Mouse (Mus musculus): ENCODE measurements around the gene Slc22a1. TPM values are rescaled to one million over a fixed set of nuclear protein-coding genes. Genes with fewer than 3 reads are reported as not detected.
"Not testable (repeated sequence)": the region's sequence is repeated elsewhere in the genome, so short reads cannot be mapped to it uniquely, and the experiment has no call there.

The Slc22a1 gene
- total and polyA plus RNA-seq, 3 experiments = 0.64 to 1.1 (median 0.76) TPM

GRCm38 (mm10) chr17:12683582-12683981, 8.0 kb upstream of the Slc22a1 start:
- H3K9me3 ChIP-seq (replicated peaks; ENCODE audit: low read length) = peaks cover 10% of the 10 kb centered on the region
- peaks cover 43 to 77% of the 10 kb centered on the region in 2 experiments for H3K36me3 ChIP-seq (replicated peaks in 1 of 2; ENCODE audit: control insufficient read depth in 1 of 2, insufficient read depth in 1 of 2, low read length in 1 of 2)
- no peak overlapping the region for H3K4me3 ChIP-seq (replicated peaks in 1 of 3; ENCODE audit: low read depth in 2 of 3, low read length in 2 of 3, poor library complexity in 1 of 3)
- in situ Hi-C loops (cut with MboI; ENCODE audit: low pct_ligation_motif_present, low pct_unique_long_range_greater_than_20kb, low sequenced_read_pairs) = no loop called here
- dilution Hi-C loops (cut with MboI; ENCODE audit: extremely low pct_ligation_motif_present, extremely low pct_unique_long_range_greater_than_20kb, low sequenced_read_pairs) = no loop called here
- TF ChIP-seq NELFE (IDR thresholded peaks at IDR 0.05; ENCODE audit: low read depth, low read length) (no peak), CHD1 (IDR thresholded peaks at IDR 0.05; ENCODE audit: low read depth, low read length) (no peak), E2F4 (IDR thresholded peaks at IDR 0.05; ENCODE audit: insufficient replicate concordance, low read depth, low read length) (no peak), HCFC1 (IDR thresholded peaks at IDR 0.05; ENCODE audit: low read depth, low read length) (no peak), MEF2A (IDR thresholded peaks at IDR 0.05; ENCODE audit: borderline replicate concordance, low read depth, low read length) (no peak), TCF12 (IDR thresholded peaks at IDR 0.05; ENCODE audit: low read depth, low read length) (no peak), ELF1 (IDR thresholded peaks at IDR 0.05; ENCODE audit: low read depth, low read length) (no peak), SMC3 (IDR thresholded peaks at IDR 0.05; ENCODE audit: low read depth, low read length) (no peak), JUND (conservative IDR thresholded peaks at IDR 0.05; ENCODE audit: low read depth, low read length) (no peak)
- no peak overlapping the region for H3K27ac ChIP-seq (ENCODE audit: insufficient read depth, low read depth)
- no peak overlapping the region for H3K4me2 ChIP-seq (ENCODE audit: insufficient read depth, low read depth, poor library complexity, severe bottlenecking)
- no peak overlapping the region for H3K9ac ChIP-seq (ENCODE audit: insufficient read depth, low read depth)
- no peaks in the 10 kb centered on the region for H3K27me3 ChIP-seq (replicated peaks)
- DNase-seq (ENCODE audit: extremely low read depth) = no peak
- H3K79me2 ChIP-seq (replicated peaks; ENCODE audit: control insufficient read depth, extremely low read depth, insufficient read depth, poor library complexity, severe bottlenecking) = no peaks in the 10 kb centered on the region
- no peaks in the 10 kb centered on the region for H3K4me1 ChIP-seq (ENCODE audit: control insufficient read depth in 1 of 2, insufficient read depth in 2 of 2)

- Histone ChIP-seq H3K27me3 (replicated peaks) (no peaks in the 10 kb centered on the region), H3K36me3 (replicated peaks in 1 of 2; ENCODE audit: control insufficient read depth in 1 of 2, insufficient read depth in 1 of 2, low read length in 1 of 2) (peaks cover under 1 to 25% of the 10 kb centered on the region in 2 experiments), H3K9ac (ENCODE audit: insufficient read depth, low read depth) (no peak overlapping the region), H3K4me2 (ENCODE audit: insufficient read depth, low read depth, poor library complexity, severe bottlenecking) (no peak overlapping the region), H3K4me1 (ENCODE audit: control insufficient read depth in 1 of 2, insufficient read depth in 2 of 2) (no peaks in the 10 kb centered on the region), H3K9me3 (replicated peaks; ENCODE audit: low read length) (peaks cover 10% of the 10 kb centered on the region), H3K27ac (ENCODE audit: insufficient read depth, low read depth) (no peak overlapping the region), H3K4me3 (replicated peaks in 1 of 3; ENCODE audit: low read depth in 2 of 3, low read length in 2 of 3, poor library complexity in 1 of 3) (no peak overlapping the region), H3K79me2 (replicated peaks; ENCODE audit: control insufficient read depth, extremely low read depth, insufficient read depth, poor library complexity, severe bottlenecking) (no peaks in the 10 kb centered on the region)
- no peak for DNase-seq (ENCODE audit: extremely low read depth)
- dilution Hi-C loops (cut with MboI; ENCODE audit: extremely low pct_ligation_motif_present, extremely low pct_unique_long_range_greater_than_20kb, low sequenced_read_pairs) = no loop called here
- no peak for TF ChIP-seq TCF12 (IDR thresholded peaks at IDR 0.05; ENCODE audit: low read depth, low read length)
- no peak for TF ChIP-seq MAX (IDR thresholded peaks at IDR 0.05; ENCODE audit: low read length)
- no peak for TF ChIP-seq SIN3A (IDR thresholded peaks at IDR 0.05; ENCODE audit: low read length)
- no peak for TF ChIP-seq E2F4 (IDR thresholded peaks at IDR 0.05; ENCODE audit: insufficient replicate concordance, low read depth, low read length)
- TF ChIP-seq RCOR1 (conservative IDR thresholded peaks at IDR 0.05; ENCODE audit: low read depth, low read length) = no peak
- TF ChIP-seq TBP (conservative IDR thresholded peaks at IDR 0.05; ENCODE audit: low read depth, low read length) = no peak
- in situ Hi-C loops (cut with MboI; ENCODE audit: low pct_ligation_motif_present, low pct_unique_long_range_greater_than_20kb, low sequenced_read_pairs) = no loop called here
Measured at GRCm38 (mm10) chr17:12678261-12678660, 2.6 kb upstream of the Slc22a1 start.

- in situ Hi-C loops (cut with MboI; ENCODE audit: low pct_ligation_motif_present, low pct_unique_long_range_greater_than_20kb, low sequenced_read_pairs) (no loop called here), dilution Hi-C loops (cut with MboI; ENCODE audit: extremely low pct_ligation_motif_present, extremely low pct_unique_long_range_greater_than_20kb, low sequenced_read_pairs) (no loop called here)
- Histone ChIP-seq H3K79me2 (replicated peaks; ENCODE audit: control insufficient read depth, extremely low read depth, insufficient read depth, poor library complexity, severe bottlenecking) (no peaks in the 10 kb centered on the region), H3K4me3 (replicated peaks in 1 of 3; ENCODE audit: low read depth in 2 of 3, low read length in 2 of 3, poor library complexity in 1 of 3) (no peak overlapping the region), H3K27me3 (replicated peaks) (no peaks in the 10 kb centered on the region), H3K9me3 (replicated peaks; ENCODE audit: low read length) (peaks cover 10% of the 10 kb centered on the region), H3K4me1 (ENCODE audit: control insufficient read depth in 1 of 2, insufficient read depth in 2 of 2) (no peaks in the 10 kb centered on the region), H3K4me2 (ENCODE audit: insufficient read depth, low read depth, poor library complexity, severe bottlenecking) (no peak overlapping the region), H3K27ac (ENCODE audit: insufficient read depth, low read depth) (no peak overlapping the region), H3K36me3 (replicated peaks in 1 of 2; ENCODE audit: control insufficient read depth in 1 of 2, insufficient read depth in 1 of 2, low read length in 1 of 2) (peaks cover 0 to 16% of the 10 kb centered on the region in 2 experiments), H3K9ac (ENCODE audit: insufficient read depth, low read depth) (no peak overlapping the region)
- TF ChIP-seq ZKSCAN1 (IDR thresholded peaks at IDR 0.05; ENCODE audit: borderline replicate concordance, low read depth, low read length) (no peak), TBP (conservative IDR thresholded peaks at IDR 0.05; ENCODE audit: low read depth, low read length) (no peak), RCOR1 (conservative IDR thresholded peaks at IDR 0.05; ENCODE audit: low read depth, low read length) (no peak)
- DNase-seq (ENCODE audit: extremely low read depth) = no peak
Measured at GRCm38 (mm10) chr17:12677139-12677538, 1.5 kb upstream of the Slc22a1 start.

- in situ Hi-C loops (cut with MboI; ENCODE audit: low pct_ligation_motif_present, low pct_unique_long_range_greater_than_20kb, low sequenced_read_pairs) = loop anchor here (25.0 kb wide), 1 partner anchor 113 kb away; no protein-coding TSS in a partner anchor
- H3K4me1 ChIP-seq (ENCODE audit: control insufficient read depth in 1 of 2, insufficient read depth in 2 of 2); H3K4me3 ChIP-seq (replicated peaks in 1 of 3; ENCODE audit: low read depth in 2 of 3, low read length in 2 of 3, poor library complexity in 1 of 3); H3K27ac ChIP-seq (ENCODE audit: insufficient read depth, low read depth); H3K9ac ChIP-seq (ENCODE audit: insufficient read depth, low read depth); H3K9me3 ChIP-seq (replicated peaks; ENCODE audit: low read length); H3K36me3 ChIP-seq (replicated peaks in 1 of 2; ENCODE audit: control insufficient read depth in 1 of 2, insufficient read depth in 1 of 2, low read length in 1 of 2); H3K27me3 ChIP-seq (replicated peaks); dilution Hi-C loops (cut with MboI; ENCODE audit: extremely low pct_ligation_motif_present, extremely low pct_unique_long_range_greater_than_20kb, low sequenced_read_pairs); DNase-seq (ENCODE audit: extremely low read depth); H3K79me2 ChIP-seq (replicated peaks; ENCODE audit: control insufficient read depth, extremely low read depth, insufficient read depth, poor library complexity, severe bottlenecking); H3K4me2 ChIP-seq (ENCODE audit: insufficient read depth, low read depth, poor library complexity, severe bottlenecking): not testable (repeated sequence)
Measured at GRCm38 (mm10) chr17:12674980-12675379, 649 bp downstream of the Slc22a1 start.

Data from CH12.LX (cell line).